Mouse (Mus musculus): Measurements from ENCODE around the gene Poc1b. TPM values are rescaled to one million over a fixed set of nuclear protein-coding genes. Genes with fewer than 3 reads are reported as not detected.

Gene Poc1b
- total and polyA plus RNA-seq, 3 experiments = 3.6 to 6.7 (median 4.1) TPM

DNA sequence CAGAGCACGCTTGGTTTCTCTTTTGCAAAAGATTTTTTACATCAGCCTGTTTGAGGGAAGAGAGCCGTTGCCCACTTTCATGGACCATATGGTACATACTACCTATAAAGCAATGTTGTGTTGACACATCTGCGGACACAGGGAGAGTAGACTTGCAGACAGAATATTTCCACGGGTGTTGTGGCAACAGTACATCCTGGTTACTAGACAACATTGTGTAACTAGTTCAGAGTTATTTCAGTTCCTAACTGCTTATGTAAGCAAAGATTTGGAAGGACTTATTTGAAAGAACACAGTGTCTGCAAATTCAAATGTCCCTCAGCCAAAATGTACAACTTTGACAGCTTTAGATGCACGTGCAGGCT is 62.9 kb downstream of the Poc1b start:
- H3K36me3 ChIP-seq (ENCODE audit: control insufficient read depth, insufficient read depth, low read length) = peaks cover 9% of the 10 kb centered on the region
- DNase-seq = peak; percentile 39 to 69
- peak overlapping the region; percentile 28 for H3K9ac ChIP-seq (ENCODE audit: low read depth, low read length)
- H3K27ac ChIP-seq = peak overlapping the region; percentile 39
- WGBS = 9% methylated on average over 5 of the region's 5 CpGs
- H3K4me1 ChIP-seq (ENCODE audit: control insufficient read depth, insufficient read depth, low read length) = peaks cover 23% of the 10 kb centered on the region
- no peak overlapping the region; the same call in 1 of the 2 replicates for H3K4me3 ChIP-seq
- H3K27me3 ChIP-seq (ENCODE audit: control insufficient read depth, insufficient read depth, low read length) = no peaks in the 10 kb centered on the region
- intact Hi-C loops (cut with DNase I) = loop anchor here (2.0 to 5.0 kb wide), 5 partner anchors 93 to 363 kb away; partner anchors contain the start of gene Dusp6
- H3K79me2 ChIP-seq (replicated peaks; ENCODE audit: control insufficient read depth, insufficient read depth, low read length) = no peaks in the 10 kb centered on the region
- TF ChIP-seq POLR2A (IDR thresholded peaks at IDR 0.05; ENCODE audit: insufficient read depth, low read depth, low read length) (0 out of 2 replicates have a peak, but pooled peaks have one; percentile 2), EP300 (IDR thresholded peaks at IDR 0.05; ENCODE audit: insufficient read depth, low read depth, low read length) (0 out of 2 replicates have a peak, but pooled peaks have one; percentile 31), CTCF (IDR thresholded peaks at IDR 0.05) (no peak)

DNA sequence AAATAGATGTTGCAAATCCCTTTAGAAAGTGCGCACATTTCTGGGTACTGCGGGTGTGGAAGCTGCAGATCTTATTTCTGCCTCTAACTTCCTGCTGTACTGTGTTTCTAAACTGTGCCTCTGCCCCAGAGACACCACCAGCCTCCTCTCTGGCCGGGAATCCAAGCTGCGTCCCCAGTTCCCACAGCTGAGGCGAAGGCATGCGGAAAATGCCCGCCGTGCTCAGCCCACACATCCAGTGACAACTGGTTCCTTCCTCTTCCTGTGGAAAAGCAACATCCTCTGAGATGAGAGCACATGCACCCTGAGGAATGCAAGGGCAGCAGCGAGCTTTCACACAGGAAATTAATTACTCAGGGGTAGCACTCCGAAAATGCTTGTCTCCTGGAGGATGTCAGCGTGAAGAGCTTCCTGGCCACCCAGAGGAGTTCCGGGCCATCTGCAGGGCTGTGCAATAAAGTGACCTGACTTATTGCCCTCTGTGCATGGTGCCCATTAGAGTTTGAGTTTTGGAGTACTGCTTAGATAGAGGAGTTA is 65.2 kb downstream of the Poc1b start:
- Histone ChIP-seq H3K36me3 (ENCODE audit: control insufficient read depth, insufficient read depth, low read length) (peaks cover 9% of the 10 kb centered on the region), H3K4me1 (ENCODE audit: control insufficient read depth, insufficient read depth, low read length) (peaks cover 22% of the 10 kb centered on the region), H3K27ac (peak overlapping the region; percentile 63), H3K27me3 (ENCODE audit: control insufficient read depth, insufficient read depth, low read length) (no peaks in the 10 kb centered on the region), H3K9ac (ENCODE audit: low read depth, low read length) (peak overlapping the region; percentile 8; the same call in 1 of the 2 replicates), H3K79me2 (replicated peaks; ENCODE audit: control insufficient read depth, insufficient read depth, low read length) (no peaks in the 10 kb centered on the region), H3K4me3 (no peak overlapping the region; the same call in 1 of the 2 replicates)
- 22% methylated on average over 12 of the region's 12 CpGs for WGBS
- no peak for TF ChIP-seq CTCF (IDR thresholded peaks at IDR 0.05)
- TF ChIP-seq EP300 (IDR thresholded peaks at IDR 0.05; ENCODE audit: insufficient read depth, low read depth, low read length) = 0 out of 2 replicates have a peak, but pooled peaks have one; percentile 67
- intact Hi-C loops (cut with DNase I) = no loop called here
- peak; percentile 65 to 78 for DNase-seq

DNA sequence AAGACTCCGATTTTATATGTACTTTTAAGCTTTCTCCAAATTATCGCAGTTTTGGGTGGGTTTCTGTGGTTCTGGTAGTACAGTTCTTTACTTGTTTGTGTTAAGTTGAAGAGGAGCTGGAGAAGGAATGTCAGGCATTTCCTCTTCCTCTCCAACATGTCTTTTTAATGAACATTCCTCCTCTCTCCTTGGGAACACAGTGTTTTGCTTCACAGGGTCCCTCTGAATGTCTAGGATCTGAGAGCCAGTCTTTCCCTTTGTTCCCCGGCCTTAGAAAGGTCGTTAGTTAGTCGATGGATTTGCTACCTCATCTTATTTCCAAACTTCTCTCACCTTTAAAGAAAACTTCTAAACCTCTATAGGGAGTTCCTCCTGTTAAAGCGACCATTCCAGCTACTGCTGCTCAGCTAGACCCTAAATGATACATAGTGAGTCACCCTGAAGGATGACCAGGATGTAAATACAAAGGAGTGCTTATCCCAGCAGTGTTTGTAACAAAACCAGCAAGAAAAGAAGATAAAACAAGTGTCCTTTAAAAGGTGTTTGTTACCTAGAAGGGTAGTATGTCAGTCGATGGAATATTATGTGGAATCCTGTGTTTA is 66.2 kb downstream of the Poc1b start:
- WGBS = 57% methylated on average over 7 of the region's 7 CpGs
- Histone ChIP-seq H3K9ac (ENCODE audit: low read depth, low read length) (no peak overlapping the region), H3K4me3 (no peak overlapping the region), H3K4me1 (ENCODE audit: control insufficient read depth, insufficient read depth, low read length) (peaks cover 22% of the 10 kb centered on the region), H3K36me3 (ENCODE audit: control insufficient read depth, insufficient read depth, low read length) (peaks cover 9% of the 10 kb centered on the region), H3K79me2 (replicated peaks; ENCODE audit: control insufficient read depth, insufficient read depth, low read length) (no peaks in the 10 kb centered on the region), H3K27ac (no peak overlapping the region), H3K27me3 (ENCODE audit: control insufficient read depth, insufficient read depth, low read length) (no peaks in the 10 kb centered on the region)
- intact Hi-C loops (cut with DNase I) = no loop called here
- TF ChIP-seq POLR2A (IDR thresholded peaks at IDR 0.05; ENCODE audit: insufficient read depth, low read depth, low read length) (no peak), EP300 (IDR thresholded peaks at IDR 0.05; ENCODE audit: insufficient read depth, low read depth, low read length) (no peak), CTCF (IDR thresholded peaks at IDR 0.05) (no peak)
- DNase-seq = no peak

DNA sequence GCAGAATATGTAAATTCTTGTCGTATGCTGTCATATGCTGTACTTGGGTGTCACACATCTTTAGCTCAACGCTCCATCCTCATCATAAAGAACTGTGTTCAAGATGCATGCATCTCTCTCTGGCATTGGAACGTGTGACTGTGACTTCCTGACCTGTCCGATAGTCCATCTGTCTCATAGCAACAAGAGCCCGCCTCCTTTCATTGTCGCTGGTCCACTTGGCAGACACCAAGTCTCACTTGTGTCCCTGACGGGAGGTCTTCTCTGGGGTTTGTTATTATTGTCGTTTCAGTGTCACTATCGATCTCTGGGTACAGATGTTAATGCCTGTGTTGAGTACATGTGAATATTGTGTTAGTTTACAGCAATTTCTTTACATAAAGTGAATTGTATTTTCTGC is 70.1 kb downstream of the Poc1b start:
- intact Hi-C loops (cut with DNase I) = no loop called here
- no peak overlapping the region for H3K27ac ChIP-seq
- H3K4me3 ChIP-seq = no peak overlapping the region
- no peak for DNase-seq
- no peaks in the 10 kb centered on the region for H3K79me2 ChIP-seq (replicated peaks; ENCODE audit: control insufficient read depth, insufficient read depth, low read length)
- no peak for TF ChIP-seq POLR2A (IDR thresholded peaks at IDR 0.05; ENCODE audit: insufficient read depth, low read depth, low read length)
- no peak for TF ChIP-seq EP300 (IDR thresholded peaks at IDR 0.05; ENCODE audit: insufficient read depth, low read depth, low read length)
- no peak for TF ChIP-seq CTCF (IDR thresholded peaks at IDR 0.05)
- H3K4me1 ChIP-seq (ENCODE audit: control insufficient read depth, insufficient read depth, low read length) = peaks cover 6% of the 10 kb centered on the region
- no peaks in the 10 kb centered on the region for H3K27me3 ChIP-seq (ENCODE audit: control insufficient read depth, insufficient read depth, low read length)
- no peak overlapping the region for H3K9ac ChIP-seq (ENCODE audit: low read depth, low read length)
- WGBS = 82% methylated on average over 9 of the region's 9 CpGs
- no peaks in the 10 kb centered on the region; the same call in 1 of the 2 replicates for H3K36me3 ChIP-seq (ENCODE audit: control insufficient read depth, insufficient read depth, low read length)

DNA sequence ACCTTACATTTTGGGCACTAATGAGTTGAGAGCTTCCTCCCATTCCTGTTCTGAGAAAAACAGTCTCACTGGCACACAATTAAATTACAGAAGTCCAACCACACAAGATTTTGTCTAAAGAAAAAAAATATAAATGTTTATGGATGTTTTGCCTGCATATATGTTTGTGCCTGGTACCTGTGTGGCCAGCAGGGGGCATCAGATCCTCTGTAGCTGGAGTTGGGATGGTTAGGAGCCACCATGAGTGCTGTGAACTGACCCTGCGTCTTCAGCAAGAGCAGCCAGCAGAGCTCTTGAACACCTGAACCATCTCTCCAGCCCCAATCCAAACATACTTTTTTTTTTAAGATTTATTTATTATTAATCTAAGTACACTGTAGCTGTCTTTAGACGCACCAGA is 71.3 kb downstream of the Poc1b start:
- no peaks in the 10 kb centered on the region for H3K27me3 ChIP-seq (ENCODE audit: control insufficient read depth, insufficient read depth, low read length)
- TF ChIP-seq EP300 (IDR thresholded peaks at IDR 0.05; ENCODE audit: insufficient read depth, low read depth, low read length) = no peak
- TF ChIP-seq CTCF (IDR thresholded peaks at IDR 0.05) = peak; percentile 50
- no peaks in the 10 kb centered on the region for H3K36me3 ChIP-seq (ENCODE audit: control insufficient read depth, insufficient read depth, low read length)
- 96% methylated on average over 2 of the region's 2 CpGs for WGBS
- no peak overlapping the region for H3K4me3 ChIP-seq
- H3K9ac ChIP-seq (ENCODE audit: low read depth, low read length) = no peak overlapping the region
- no peaks in the 10 kb centered on the region for H3K79me2 ChIP-seq (replicated peaks; ENCODE audit: control insufficient read depth, insufficient read depth, low read length)
- H3K27ac ChIP-seq = no peak overlapping the region
- intact Hi-C loops (cut with DNase I) = no loop called here
- no peak for DNase-seq
- H3K4me1 ChIP-seq (ENCODE audit: control insufficient read depth, insufficient read depth, low read length) = no peaks in the 10 kb centered on the region; the same call in 1 of the 2 replicates

DNA sequence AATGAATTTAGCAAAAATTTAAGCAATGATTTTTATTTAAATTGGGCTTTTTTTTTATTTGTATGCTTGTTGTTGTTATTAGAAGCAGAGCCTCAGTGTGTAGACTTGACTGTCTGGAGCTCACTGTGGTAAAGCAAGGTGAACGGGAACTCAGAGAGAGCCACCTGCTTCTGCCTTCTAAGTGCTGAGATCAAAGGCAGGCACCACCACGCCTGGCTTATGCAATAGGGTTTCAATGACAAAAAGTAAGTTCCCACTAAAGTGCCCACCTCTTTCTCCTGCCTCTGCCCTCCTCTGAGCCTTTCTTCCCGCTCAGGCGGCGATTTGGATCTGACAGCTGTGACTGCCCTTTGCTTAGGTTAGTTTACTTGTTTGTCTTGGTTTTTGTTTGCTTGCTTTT is 72.3 kb downstream of the Poc1b start:
- 95% methylated on average over 5 of the region's 5 CpGs for WGBS
- Histone ChIP-seq H3K9ac (ENCODE audit: low read depth, low read length) (no peak overlapping the region), H3K4me1 (ENCODE audit: control insufficient read depth, insufficient read depth, low read length) (no peaks in the 10 kb centered on the region; the same call in 1 of the 2 replicates), H3K79me2 (replicated peaks; ENCODE audit: control insufficient read depth, insufficient read depth, low read length) (no peaks in the 10 kb centered on the region), H3K27me3 (ENCODE audit: control insufficient read depth, insufficient read depth, low read length) (no peaks in the 10 kb centered on the region), H3K4me3 (no peak overlapping the region), H3K27ac (no peak overlapping the region), H3K36me3 (ENCODE audit: control insufficient read depth, insufficient read depth, low read length) (no peaks in the 10 kb centered on the region)
- intact Hi-C loops (cut with DNase I) = no loop called here
- no peak for DNase-seq
- no peak for TF ChIP-seq EP300 (IDR thresholded peaks at IDR 0.05; ENCODE audit: insufficient read depth, low read depth, low read length)
- TF ChIP-seq CTCF (IDR thresholded peaks at IDR 0.05) = no peak
- TF ChIP-seq POLR2A (IDR thresholded peaks at IDR 0.05; ENCODE audit: insufficient read depth, low read depth, low read length) = no peak
